Mouse (Mus musculus) MEL (cell line): ENCODE data around the gene Poc1b. TPM values are rescaled to one million over a fixed set of nuclear protein-coding genes. Genes with fewer than 3 reads are reported as not detected.

ENCODE experiments used
- DNase-seq: peaks from one replicate; pipeline ENCODE4 v3.0.0; 2011; ENCODE audit warnings: low read depth, low spot score
- H3K27ac ChIP-seq: 2 replicates; pipeline ENCODE4 v1.5.1; 2012; ENCODE audit warnings: low read depth, mild to moderate bottlenecking, control low read depth, low read length, moderate library complexity; ENCODE audit not compliant: control insufficient read depth
- H3K27me3 ChIP-seq, 2 experiments: fragments of 150-350 bp in 1 of 2; sonication (generic) in 1 of 2; 2 replicates each; pipeline ENCODE4 v1.6.1; 2012; ENCODE audit warnings: low read length in 2 of 2, mild to moderate bottlenecking in 2 of 2, improper control_type of control experiment in 1 of 2, moderate library complexity in 1 of 2; ENCODE audit not compliant: insufficient read depth in 2 of 2, control insufficient read depth in 1 of 2
- H3K36me3 ChIP-seq, 2 experiments: 2 replicates each; pipeline ENCODE4 v1.6.1; 2012 to 2014; ENCODE audit warnings: low read length in 2 of 2, improper control_type of control experiment in 1 of 2, inconsistent platforms in 1 of 2, mild to moderate bottlenecking in 1 of 2; ENCODE audit not compliant: insufficient read depth in 2 of 2, control insufficient read depth in 1 of 2
- H3K4me1 ChIP-seq, 2 experiments: fragments of 150-350 bp in 1 of 2; sonication (generic) in 1 of 2; 2 replicates each; pipeline ENCODE4 v1.6.1; 2012; ENCODE audit warnings: low read length in 2 of 2, improper control_type of control experiment in 1 of 2, mild to moderate bottlenecking in 1 of 2; ENCODE audit not compliant: insufficient read depth in 2 of 2, control insufficient read depth in 1 of 2
- H3K4me3 ChIP-seq, 2 experiments: fragments of 150-350 bp in 1 of 2; sonication (generic) in 1 of 2; 2 replicates each; pipeline ENCODE4 v1.5.1; 2012; ENCODE audit warnings: low read depth in 2 of 2, low read length in 2 of 2, mild to moderate bottlenecking in 2 of 2, moderate library complexity in 2 of 2, control low read depth in 1 of 2, improper control_type of control experiment in 1 of 2; ENCODE audit not compliant: control insufficient read depth in 1 of 2, insufficient read depth in 1 of 2
- H3K79me2 ChIP-seq: 2 replicates; pipeline ENCODE4 v1.6.1; 2012; ENCODE audit warnings: mild to moderate bottlenecking, low read length, moderate library complexity; ENCODE audit not compliant: control insufficient read depth, poor library complexity, insufficient read depth
- H3K9ac ChIP-seq: 2 replicates; pipeline ENCODE4 v1.6.1; 2012; ENCODE audit warnings: low read depth, mild to moderate bottlenecking, control low read depth, low read length, moderate library complexity; ENCODE audit not compliant: control insufficient read depth, poor library complexity, severe bottlenecking
- H3K9me3 ChIP-seq: fragments of 150-350 bp; sonication (generic); replicated peaks from 2 replicates; pipeline ENCODE4 v1.6.1; 2012; ENCODE audit warnings: mild to moderate bottlenecking, low read length, improper control_type of control experiment, moderate library complexity; ENCODE audit not compliant: insufficient read depth
- CTCF ChIP-seq, 3 experiments: IDR thresholded peaks in 2 of 3; conservative IDR thresholded peaks in 1 of 3; 2 replicates each; pipeline ENCODE4 v1.5.1; 2011 to 2012; ENCODE audit warnings: low read length in 3 of 3, low read depth in 2 of 3, mild to moderate bottlenecking in 2 of 3, improper control_type of control experiment in 1 of 3, inconsistent platforms in 1 of 3, mixed read lengths in 1 of 3, moderate library complexity in 1 of 3; ENCODE audit not compliant: control insufficient read depth in 1 of 3, insufficient read depth in 1 of 3, poor library complexity in 1 of 3, severe bottlenecking in 1 of 3
- E2F4 ChIP-seq: IDR thresholded peaks from 2 replicates; pipeline ENCODE4 v1.6.1; 2011; ENCODE audit warnings: low read depth, low read length, improper control_type of control experiment, borderline replicate concordance
- ELF1 ChIP-seq: IDR thresholded peaks from 2 replicates; pipeline ENCODE4 v1.6.1; 2014; ENCODE audit warnings: low read depth, mild to moderate bottlenecking, inconsistent platforms, low read length, improper control_type of control experiment, moderate library complexity
- EP300 ChIP-seq, 2 experiments: IDR thresholded peaks; 2 replicates each; pipeline ENCODE4 v1.6.1; 2011; ENCODE audit warnings: improper control_type of control experiment in 2 of 2, low read length in 2 of 2, low read depth in 1 of 2, mild to moderate bottlenecking in 1 of 2
- GABPA ChIP-seq: IDR thresholded peaks from 2 replicates; pipeline ENCODE4 v1.6.1; 2012; ENCODE audit warnings: low read depth, mild to moderate bottlenecking, inconsistent platforms, low read length, improper control_type of control experiment, moderate library complexity
- GATA1 ChIP-seq: IDR thresholded peaks from 2 replicates; pipeline ENCODE4 v1.6.1; 2011; ENCODE audit warnings: low read depth, low read length, improper control_type of control experiment
- HCFC1 ChIP-seq: IDR thresholded peaks from 2 replicates; pipeline ENCODE4 v1.6.1; 2012; ENCODE audit warnings: low read depth, mild to moderate bottlenecking, inconsistent platforms, low read length, improper control_type of control experiment, moderate library complexity
- JUND ChIP-seq: IDR thresholded peaks from 2 replicates; pipeline ENCODE4 v1.6.1; 2011; ENCODE audit warnings: low read depth, mild to moderate bottlenecking, improper control_type of control experiment, low read length
- MAX ChIP-seq: IDR thresholded peaks from 2 replicates; pipeline ENCODE4 v1.6.1; 2011; ENCODE audit warnings: low read length, improper control_type of control experiment
- MEF2A ChIP-seq: IDR thresholded peaks from 2 replicates; pipeline ENCODE4 v1.6.1; 2014; ENCODE audit warnings: low read depth, mild to moderate bottlenecking, inconsistent platforms, low read length, improper control_type of control experiment; ENCODE audit not compliant: poor library complexity, insufficient replicate concordance, severe bottlenecking; ENCODE audit errors: extremely low read depth
- MXI1 ChIP-seq: IDR thresholded peaks from 2 replicates; pipeline ENCODE4 v1.6.1; 2011; ENCODE audit warnings: mild to moderate bottlenecking, low read depth, low read length, improper control_type of control experiment
- MYB ChIP-seq: IDR thresholded peaks from 2 replicates; pipeline ENCODE4 v1.6.1; 2011; ENCODE audit warnings: mild to moderate bottlenecking, low read depth, low read length, improper control_type of control experiment
- NELFE ChIP-seq: IDR thresholded peaks from 2 replicates; pipeline ENCODE4 v1.6.1; 2011; ENCODE audit warnings: low read depth, low read length, improper control_type of control experiment
- NRF1 ChIP-seq: IDR thresholded peaks from 2 replicates; pipeline ENCODE4 v1.6.1; 2014; ENCODE audit warnings: low read depth, mild to moderate bottlenecking, inconsistent platforms, low read length, improper control_type of control experiment, moderate library complexity; ENCODE audit not compliant: poor library complexity, insufficient read depth, severe bottlenecking
- RCOR1 ChIP-seq: IDR thresholded peaks from 2 replicates; pipeline ENCODE4 v1.6.1; 2012; ENCODE audit warnings: low read depth, mild to moderate bottlenecking, inconsistent platforms, low read length, improper control_type of control experiment
- USF2 ChIP-seq, 2 experiments: IDR thresholded peaks; 2 replicates each; pipeline ENCODE4 v1.6.1; 2011 to 2012; ENCODE audit warnings: improper control_type of control experiment in 2 of 2, low read length in 2 of 2, borderline replicate concordance in 1 of 2, inconsistent platforms in 1 of 2, low read depth in 1 of 2, mild to moderate bottlenecking in 1 of 2; ENCODE audit not compliant: insufficient read depth in 1 of 2
- ZMIZ1 ChIP-seq: IDR thresholded peaks from 2 replicates; pipeline ENCODE4 v1.6.1; 2012; ENCODE audit warnings: low read depth, mild to moderate bottlenecking, inconsistent platforms, low read length, improper control_type of control experiment, moderate library complexity
- polyA plus RNA-seq, 2 experiments: library from polyadenylated mRNA; stranded (reverse) in 1 of 2; unstranded in 1 of 2; fragments of >175 nt in 1 of 2; fragments of >200 nt in 1 of 2; gene quantifications; 2 replicates each; pipeline versions ENCODE4 v1.2.1 to v1.2.4; 2012; ENCODE audit warnings: low replicate concordance in 2 of 2, low read depth in 1 of 2; ENCODE audit not compliant: insufficient read length in 2 of 2, insufficient read depth in 1 of 2, missing spikeins in 1 of 2
- total RNA-seq: library from RNA; depleted of rRNA; stranded (reverse); fragments of 300-350 nt; gene quantifications from 2 replicates; pipeline ENCODE4 v1.2.3, GENCODE M21; 2012

Gene Poc1b
- total and polyA plus RNA-seq, 3 experiments = 3.3 to 15.3 TPM; not detected in 1

- TF ChIP-seq MEF2A = no peak
- TF ChIP-seq NRF1 = no peak
These were observed 72.3 kb downstream of the Poc1b start (continued) for GRCm38 (mm10) chr10:99179122-99179521.

- no peaks in the 10 kb centered on the region for H3K9me3 ChIP-seq
- no peaks in the 10 kb centered on the region; a peak in 1 of 4 replicates for H3K27me3 ChIP-seq
- no peak for DNase-seq
- no peaks in the 10 kb centered on the region for H3K4me1 ChIP-seq
- H3K36me3 ChIP-seq = no peaks in the 10 kb centered on the region
- no peak for TF ChIP-seq USF2 (IDR thresholded peaks at IDR 0.05; ENCODE audit: borderline replicate concordance in 1 of 2, insufficient read depth in 1 of 2, low read depth in 1 of 2, low read length in 2 of 2)
- TF ChIP-seq MEF2A = no peak
- no peak for TF ChIP-seq NELFE
- no peak for TF ChIP-seq E2F4
- TF ChIP-seq GABPA = no peak
- TF ChIP-seq ELF1 = no peak
- H3K4me3 ChIP-seq = no peak overlapping the region
- H3K27ac ChIP-seq = no peak overlapping the region
- H3K9ac ChIP-seq = no peak overlapping the region
- no peaks in the 10 kb centered on the region for H3K79me2 ChIP-seq
These were observed 72.7 kb downstream of the Poc1b start for GRCm38 (mm10) chr10:99179566-99179965.

GRCm38 (mm10) chr10:99181497-99181896 is 74.7 kb downstream of the Poc1b start:
- Histone ChIP-seq H3K9ac (no peak overlapping the region), H3K36me3 (no peaks in the 10 kb centered on the region), H3K4me3 (no peak overlapping the region), H3K4me1 (no peaks in the 10 kb centered on the region), H3K27me3 (no peaks in the 10 kb centered on the region), H3K27ac (no peak overlapping the region), H3K79me2 (no peaks in the 10 kb centered on the region), H3K9me3 (no peaks in the 10 kb centered on the region)
- DNase-seq = no peak
- TF ChIP-seq HCFC1 (no peak), JUND (no peak), NRF1 (no peak), CTCF (IDR thresholded peaks at IDR 0.05 in 2 of 3, conservative IDR thresholded peaks at IDR 0.05 in 1 of 3; ENCODE audit: control insufficient read depth in 1 of 3, insufficient read depth in 1 of 3, low read depth in 2 of 3, low read length in 3 of 3, poor library complexity in 1 of 3, severe bottlenecking in 1 of 3) (no peak), ZMIZ1 (no peak), EP300 (IDR thresholded peaks at IDR 0.05; ENCODE audit: low read depth in 1 of 2, low read length in 2 of 2) (no peak), MYB (no peak), MAX (no peak), MXI1 (no peak), GATA1 (no peak), RCOR1 (no peak)
